Mouse (Mus musculus) adrenal gland, postnatal 0 days (tissue): ENCODE results near the gene Gdpd4. TPM values are rescaled to one million over a fixed set of nuclear protein-coding genes. Genes with fewer than 3 reads are reported as not detected.

ENCODE experiments used
- polyA plus RNA-seq: library from polyadenylated mRNA; unstranded; fragments of >200 nt; fragmentation: Nextera tagmentation; extraction: Ambion mirVana; gene quantifications from 2 replicates; pipeline ENCODE4 v1.2.1, GENCODE M21; 2015

Gdpd4 gene
- not detected in 2 replicates for polyA plus RNA-seq

GRCm38 (mm10) chr7:97919742-97920141 lies at the start of gene Gdpd4:
Gdpd4 (plus strand) TSS chr7:97919955.

Other genes starting within 250 kb of the Gdpd4 start
- gene Clns1a, start 223.3 kb upstream of the Gdpd4 start, polyA plus RNA-seq: 77.2 and 107 TPM in 2 replicates
- 8.0 and 8.3 TPM in 2 replicates for gene Aqp11, start 181.7 kb upstream of the Gdpd4 start, polyA plus RNA-seq
- 20.6 and 23.0 TPM in 2 replicates for gene Pak1, start 131.4 kb upstream of the Gdpd4 start, polyA plus RNA-seq
- gene Myo7a, start 199.6 kb downstream of the Gdpd4 start, polyA plus RNA-seq: 10.5 and 23.1 TPM in 2 replicates
- 0.41 and 0.46 TPM in 2 replicates for gene Omp, start 225.5 kb downstream of the Gdpd4 start, polyA plus RNA-seq